Mouse (Mus musculus) heart, postnatal 0 days (tissue): ENCODE measurements around the gene Sec14l4. TPM values are rescaled to one million over a fixed set of nuclear protein-coding genes. Genes with fewer than 3 reads are reported as not detected.

Experiments
- ATAC-seq: fragments of 200-750 bp; cut with Nextera tagmentation; 2 replicates; pipeline ENCODE4 v1.8.0; 2017; ENCODE audit warnings: low read depth, moderate number of reproducible peaks, moderate library complexity; ENCODE audit not compliant: insufficient read depth
- DNase-seq: peaks from one replicate; pipeline ENCODE4 v3.0.0-alpha.2; 2016; ENCODE audit warnings: low spot score
- H3K27ac ChIP-seq: fragments of 300-500 bp; sonication (generic); 2 replicates; pipeline ENCODE4 v1.5.1; 2014; ENCODE audit warnings: low read depth, mild to moderate bottlenecking
- H3K27me3 ChIP-seq: fragments of 300-500 bp; sonication (generic); 2 replicates; pipeline ENCODE4 v1.6.1; 2014; ENCODE audit warnings: low read length, mixed read lengths; ENCODE audit not compliant: control insufficient read depth, insufficient read depth
- H3K36me3 ChIP-seq: fragments of 300-500 bp; sonication (generic); replicated peaks from 2 replicates; pipeline ENCODE4 v1.6.1; 2014; ENCODE audit warnings: low read length, mixed read lengths; ENCODE audit not compliant: control insufficient read depth, insufficient read depth
- H3K4me1 ChIP-seq: fragments of 300-500 bp; sonication (generic); 2 replicates; pipeline ENCODE4 v1.6.1; 2014; ENCODE audit warnings: antibody characterized with exemption; ENCODE audit not compliant: control insufficient read depth, insufficient read depth
- H3K4me2 ChIP-seq: fragments of 300-500 bp; sonication (generic); 2 replicates; pipeline ENCODE4 v1.6.1; 2014; ENCODE audit warnings: low read depth, mild to moderate bottlenecking, low read length, moderate library complexity
- H3K4me3 ChIP-seq: fragments of 300-500 bp; sonication (generic); 2 replicates; pipeline ENCODE4 v1.5.1; 2014; ENCODE audit warnings: low read depth, low read length
- H3K9ac ChIP-seq: fragments of 300-500 bp; sonication (generic); replicated peaks from 2 replicates; pipeline ENCODE4 v1.6.1; 2014; ENCODE audit warnings: low read depth, low read length, mixed read lengths
- H3K9me3 ChIP-seq: fragments of 300-500 bp; sonication (generic); replicated peaks from 2 replicates; pipeline ENCODE4 v1.6.1; 2016; ENCODE audit warnings: low read length; ENCODE audit not compliant: control insufficient read depth
- CTCF ChIP-seq: IDR thresholded peaks from 2 replicates; pipeline ENCODE4 v1.5.1; 2016; ENCODE audit warnings: antibody characterized with exemption, control low read depth, low read depth
- EP300 ChIP-seq: IDR thresholded peaks from 2 replicates; pipeline ENCODE4 v1.6.1; 2016; ENCODE audit warnings: antibody characterized with exemption, low read depth
- WGBS: fragments of 180-500 bp; shearing (Covaris S2); extraction: QIAGEN DNeasy Blood & Tissue Kit; methylation state at CpG from one replicate; pipeline ENCODE4 v1.1.7; 2014; 5-methylcytosine and 5-hydroxymethylcytosine counted together
- polyA plus RNA-seq: library from polyadenylated mRNA; unstranded; fragments of >200 nt; fragmentation: Nextera tagmentation; extraction: Ambion mirVana; gene quantifications from 2 replicates; pipeline ENCODE4 v1.2.1, GENCODE M21; 2015
- total RNA-seq: library from RNA; depleted of rRNA; stranded (reverse); fragments of >200 nt; gene quantifications from 2 replicates; pipeline ENCODE4 v1.2.3, GENCODE M21; 2014; ENCODE audit warnings: low replicate concordance

The Sec14l4 gene
- total and polyA plus RNA-seq, 2 experiments from 2014 or later = not detected

- Histone ChIP-seq H3K27ac (no peak overlapping the region), H3K9me3 (no peaks in the 10 kb centered on the region), H3K4me1 (no peaks in the 10 kb centered on the region), H3K27me3 (peaks cover 7% of the 10 kb centered on the region; the same call in 1 of the 2 replicates), H3K4me2 (no peak overlapping the region), H3K36me3 (no peaks in the 10 kb centered on the region), H3K9ac (no peak overlapping the region), H3K4me3 (no peak overlapping the region)
- DNase-seq (no peak), ATAC-seq (no peak)
- 65% methylated on average over 4 of the region's 4 CpGs for WGBS
- TF ChIP-seq CTCF (no peak), EP300 (no peak)
These were observed 1.9 kb upstream of the Sec14l4 start for GRCm38 (mm10) chr11:4029343-4029742.

GRCm38 (mm10) chr11:4031961-4032360, 699 bp downstream of the Sec14l4 start:
- no peak for TF ChIP-seq CTCF
- no peak for TF ChIP-seq EP300
- 34% methylated on average over 12 of the region's 12 CpGs for WGBS
- H3K9me3 ChIP-seq = no peaks in the 10 kb centered on the region
- peaks cover 7% of the 10 kb centered on the region; the same call in 1 of the 2 replicates for H3K27me3 ChIP-seq
- DNase-seq (no peak), ATAC-seq (no peak)
- H3K36me3 ChIP-seq = no peaks in the 10 kb centered on the region
- no peaks in the 10 kb centered on the region for H3K4me1 ChIP-seq
- H3K4me2 ChIP-seq = no peak overlapping the region
- H3K9ac ChIP-seq = no peak overlapping the region
- H3K27ac ChIP-seq = no peak overlapping the region
- no peak overlapping the region for H3K4me3 ChIP-seq

- Histone ChIP-seq H3K27ac (no peak overlapping the region), H3K9ac (no peak overlapping the region), H3K4me3 (no peak overlapping the region), H3K27me3 (peaks cover 7% of the 10 kb centered on the region; the same call in 1 of the 2 replicates), H3K4me1 (no peaks in the 10 kb centered on the region), H3K4me2 (no peak overlapping the region), H3K36me3 (no peaks in the 10 kb centered on the region), H3K9me3 (no peaks in the 10 kb centered on the region)
- DNase-seq (no peak), ATAC-seq (no peak)
- no peak for TF ChIP-seq CTCF
- no peak for TF ChIP-seq EP300
- 62% methylated on average over 7 of the region's 7 CpGs for WGBS
These were observed 2.2 kb downstream of the Sec14l4 start for GRCm38 (mm10) chr11:4033471-4033870.

DNA sequence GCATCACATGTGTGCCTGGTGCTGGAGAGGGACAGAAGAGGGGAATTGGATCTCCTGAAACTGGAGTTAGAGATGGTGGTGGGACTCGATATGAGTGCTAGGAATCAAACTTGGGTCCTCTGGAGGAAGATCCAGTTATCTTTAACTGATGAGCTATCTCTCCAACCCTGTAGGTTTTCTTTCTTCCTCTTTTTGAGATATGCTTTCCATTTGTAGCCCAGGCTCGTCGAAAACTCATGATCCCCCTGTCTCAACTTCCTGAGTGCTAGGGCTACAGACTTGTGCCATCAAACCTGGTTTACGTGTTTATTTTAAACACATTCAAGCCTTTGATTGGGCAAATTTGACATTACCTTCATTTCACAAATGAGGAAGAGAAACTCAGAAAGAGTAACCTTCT, 2.9 kb downstream of the Sec14l4 start:
- WGBS = 81% methylated on average over 4 of the region's 4 CpGs
- Histone ChIP-seq H3K9ac (no peak overlapping the region), H3K27ac (no peak overlapping the region), H3K4me3 (no peak overlapping the region), H3K36me3 (no peaks in the 10 kb centered on the region), H3K27me3 (peaks cover 7% of the 10 kb centered on the region; the same call in 1 of the 2 replicates), H3K4me1 (no peaks in the 10 kb centered on the region), H3K4me2 (no peak overlapping the region), H3K9me3 (no peaks in the 10 kb centered on the region)
- DNase-seq = no peak
- ATAC-seq = no peak
- TF ChIP-seq EP300 (no peak), CTCF (no peak)

DNA sequence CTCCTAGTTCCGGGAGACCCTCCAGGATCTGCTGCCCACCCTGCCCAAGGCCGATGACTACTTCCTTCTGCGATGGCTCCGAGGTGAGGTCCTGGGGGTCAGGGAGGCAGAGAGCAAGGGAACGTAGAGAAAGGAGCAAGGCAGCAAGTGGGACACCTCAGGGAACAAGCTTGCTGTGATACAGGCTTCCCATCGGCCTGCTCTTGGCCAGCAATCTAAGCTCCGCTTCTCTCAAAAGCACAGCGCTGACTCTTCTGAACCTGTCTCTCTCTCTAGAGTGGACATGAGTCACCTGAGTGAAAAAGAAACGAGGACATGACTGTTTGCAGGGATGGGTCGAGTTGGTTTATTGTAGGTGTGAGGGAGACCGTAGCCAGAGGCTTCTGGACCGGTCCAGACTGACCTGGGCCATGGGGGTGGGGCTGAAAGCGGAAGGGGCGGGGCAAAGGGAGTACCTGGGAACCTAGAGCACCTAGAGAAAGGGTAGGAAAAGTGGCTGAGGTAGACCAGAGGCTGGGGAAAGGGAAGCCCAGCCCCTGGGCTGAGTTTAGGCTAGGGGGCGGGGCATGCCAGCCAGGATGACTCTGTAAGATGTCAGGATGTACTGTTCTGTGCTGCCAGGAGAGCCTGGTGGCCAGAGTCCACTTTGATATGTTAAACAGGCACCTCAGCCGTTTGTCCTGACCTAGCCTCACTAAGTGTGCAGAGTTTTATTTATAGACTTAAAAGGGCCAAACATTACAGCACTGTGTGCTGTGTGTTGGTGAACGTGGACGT, 4.0 kb downstream of the Sec14l4 start:
- TF ChIP-seq CTCF = no peak
- no peak for TF ChIP-seq EP300
- Histone ChIP-seq H3K9me3 (no peaks in the 10 kb centered on the region), H3K4me2 (no peak overlapping the region), H3K36me3 (no peaks in the 10 kb centered on the region), H3K4me1 (no peaks in the 10 kb centered on the region), H3K27ac (no peak overlapping the region), H3K27me3 (peaks cover 7% of the 10 kb centered on the region; the same call in 1 of the 2 replicates), H3K9ac (no peak overlapping the region), H3K4me3 (no peak overlapping the region)
- WGBS = 58% methylated on average over 18 of the region's 18 CpGs
- DNase-seq (no peak), ATAC-seq (peak; percentile 57)

DNA sequence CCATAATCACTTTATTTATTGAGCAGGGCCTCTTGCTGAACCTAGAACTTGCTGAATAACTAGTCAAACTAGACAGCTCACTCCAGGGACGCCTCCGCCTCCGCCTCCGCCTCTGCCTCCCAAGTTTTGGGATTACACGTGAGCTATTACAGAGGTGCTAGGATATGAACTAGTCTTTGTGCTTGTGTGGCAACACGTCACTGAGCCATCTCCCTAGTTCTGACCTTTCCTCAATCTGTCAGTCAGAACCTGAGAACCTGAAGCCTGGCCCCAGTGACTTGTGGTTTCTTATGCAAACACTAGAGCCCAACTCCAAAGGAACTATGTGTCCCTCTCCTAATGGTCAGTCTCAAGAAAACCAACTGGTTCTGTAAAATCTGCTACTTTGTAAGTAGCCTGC, 4.7 kb downstream of the Sec14l4 start:
- DNase-seq (no peak), ATAC-seq (no peak)
- 79% methylated on average over 6 of the region's 6 CpGs for whole genome bisulfite sequencing
- H3K36me3 ChIP-seq = no peaks in the 10 kb centered on the region
- no peak for TF ChIP-seq EP300
- TF ChIP-seq CTCF = no peak
- H3K9me3 ChIP-seq = no peaks in the 10 kb centered on the region
- H3K4me1 ChIP-seq = no peaks in the 10 kb centered on the region
- H3K27ac ChIP-seq = no peak overlapping the region
- H3K4me2 ChIP-seq = no peak overlapping the region
- H3K4me3 ChIP-seq = no peak overlapping the region
- peaks cover 7% of the 10 kb centered on the region; the same call in 1 of the 2 replicates for H3K27me3 ChIP-seq
- no peak overlapping the region for H3K9ac ChIP-seq
